Mouse (Mus musculus) bone marrow macrophage, adult 2 months (primary cell): ENCODE measurements around the gene Ctsf.

Experiments used
- CTCF ChIP-seq: IDR thresholded peaks from 2 replicates; pipeline ENCODE4 v1.5.1; 2012; ENCODE audit warnings: low read depth, mild to moderate bottlenecking, low read length, moderate library complexity
- POLR2A ChIP-seq: IDR thresholded peaks from 2 replicates; pipeline ENCODE4 v1.6.1; 2012; ENCODE audit warnings: mild to moderate bottlenecking, low read depth, low read length, borderline replicate concordance

DNA sequence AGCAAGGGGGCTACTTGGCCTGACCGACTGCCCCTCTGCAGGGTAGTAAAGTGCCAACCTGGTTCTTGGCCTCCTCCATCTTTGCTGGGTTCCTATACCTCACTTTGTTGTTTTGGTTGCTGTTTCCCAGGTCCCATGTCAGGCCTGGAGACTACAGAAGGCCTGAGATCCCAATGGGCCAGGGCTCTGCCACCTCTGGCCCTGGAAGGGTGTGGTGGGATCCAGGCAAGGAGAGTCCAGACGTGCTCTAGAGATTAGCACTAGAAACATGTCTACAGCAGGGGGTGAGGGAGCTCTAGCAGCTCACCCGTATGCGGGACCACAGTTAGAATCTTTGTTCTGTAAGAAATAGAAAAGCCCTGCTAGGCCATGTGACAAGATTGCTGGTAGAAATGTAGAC is 29.0 kb downstream of the Ctsf start:
- TF ChIP-seq CTCF (no peak), POLR2A (no peak)
